Mouse (Mus musculus) MEL (cell line): Measurements from ENCODE around the gene Dydc1.

Experiments
- CHD1 ChIP-seq: IDR thresholded peaks from 2 replicates; pipeline ENCODE4 v1.6.1; 2012; ENCODE audit warnings: low read depth, mild to moderate bottlenecking, inconsistent platforms, low read length, improper control_type of control experiment
- CTCF ChIP-seq, 3 experiments: IDR thresholded peaks in 2 of 3; conservative IDR thresholded peaks in 1 of 3; 2 replicates each; pipeline ENCODE4 v1.5.1; 2011 to 2012; ENCODE audit warnings: low read length in 3 of 3, low read depth in 2 of 3, mild to moderate bottlenecking in 2 of 3, improper control_type of control experiment in 1 of 3, inconsistent platforms in 1 of 3, mixed read lengths in 1 of 3, moderate library complexity in 1 of 3; ENCODE audit not compliant: control insufficient read depth in 1 of 3, insufficient read depth in 1 of 3, poor library complexity in 1 of 3, severe bottlenecking in 1 of 3
- EP300 ChIP-seq, 2 experiments: IDR thresholded peaks; 2 replicates each; pipeline ENCODE4 v1.6.1; 2011; ENCODE audit warnings: improper control_type of control experiment in 2 of 2, low read length in 2 of 2, low read depth in 1 of 2, mild to moderate bottlenecking in 1 of 2
- GATA1 ChIP-seq: IDR thresholded peaks from 2 replicates; pipeline ENCODE4 v1.6.1; 2011; ENCODE audit warnings: low read depth, low read length, improper control_type of control experiment
- MEF2A ChIP-seq: IDR thresholded peaks from 2 replicates; pipeline ENCODE4 v1.6.1; 2014; ENCODE audit warnings: low read depth, mild to moderate bottlenecking, inconsistent platforms, low read length, improper control_type of control experiment; ENCODE audit not compliant: poor library complexity, insufficient replicate concordance, severe bottlenecking; ENCODE audit errors: extremely low read depth
- NELFE ChIP-seq: IDR thresholded peaks from 2 replicates; pipeline ENCODE4 v1.6.1; 2011; ENCODE audit warnings: low read depth, low read length, improper control_type of control experiment
- POLR2A ChIP-seq, 2 experiments: IDR thresholded peaks; 2 replicates each; pipeline ENCODE4 v1.6.1; 2011 to 2012; ENCODE audit warnings: low read length in 2 of 2, mild to moderate bottlenecking in 2 of 2, control low read depth in 1 of 2, improper control_type of control experiment in 1 of 2, low read depth in 1 of 2, moderate library complexity in 1 of 2; ENCODE audit not compliant: control insufficient read depth in 1 of 2, insufficient read depth in 1 of 2, poor library complexity in 1 of 2
- RAD21 ChIP-seq: IDR thresholded peaks from 2 replicates; pipeline ENCODE4 v1.6.1; 2011; ENCODE audit warnings: mild to moderate bottlenecking, low read depth, low read length, improper control_type of control experiment
- TAL1 ChIP-seq: IDR thresholded peaks from 2 replicates; pipeline ENCODE4 v1.6.1; 2012; ENCODE audit warnings: mild to moderate bottlenecking, inconsistent platforms, low read length, moderate library complexity, mixed read lengths
- TCF12 ChIP-seq: IDR thresholded peaks from 2 replicates; pipeline ENCODE4 v1.6.1; 2014; ENCODE audit warnings: low read depth, mild to moderate bottlenecking, inconsistent platforms, low read length, improper control_type of control experiment, moderate library complexity
- ZKSCAN1 ChIP-seq: IDR thresholded peaks from 2 replicates; pipeline ENCODE4 v1.6.1; 2012; ENCODE audit warnings: low read depth, mild to moderate bottlenecking, inconsistent platforms, low read length, improper control_type of control experiment, moderate library complexity
- ZMIZ1 ChIP-seq: IDR thresholded peaks from 2 replicates; pipeline ENCODE4 v1.6.1; 2012; ENCODE audit warnings: low read depth, mild to moderate bottlenecking, inconsistent platforms, low read length, improper control_type of control experiment, moderate library complexity

- TF ChIP-seq EP300 (IDR thresholded peaks at IDR 0.05; ENCODE audit: low read depth in 1 of 2, low read length in 2 of 2) (no peak), CHD1 (no peak), TCF12 (no peak), POLR2A (IDR thresholded peaks at IDR 0.05; ENCODE audit: control insufficient read depth in 1 of 2, insufficient read depth in 1 of 2, low read depth in 1 of 2, low read length in 2 of 2, poor library complexity in 1 of 2) (no peak), MEF2A (no peak), NELFE (no peak), ZMIZ1 (no peak), RAD21 (no peak), TAL1 (no peak), CTCF (IDR thresholded peaks at IDR 0.05 in 2 of 3, conservative IDR thresholded peaks at IDR 0.05 in 1 of 3; ENCODE audit: control insufficient read depth in 1 of 3, insufficient read depth in 1 of 3, low read depth in 2 of 3, low read length in 3 of 3, poor library complexity in 1 of 3, severe bottlenecking in 1 of 3) (no peak), ZKSCAN1 (no peak), GATA1 (no peak)
These were observed 26.0 kb downstream of the Dydc1 start for GRCm38 (mm10) chr14:41098726-41099125.
